Mouse (Mus musculus): ENCODE data around the gene Olfr520.
"Not testable (repeated sequence)": the region's sequence is repeated elsewhere in the genome, so short reads cannot be mapped to it uniquely, and the experiment has no call there.

Gene Olfr520

GRCm38 (mm10) chr7:99711166-99711565, 18.9 kb upstream of the Olfr520 start, which contains the start of gene Slco2b1:
Gene Slco2b1, minus strand, starts transcription at chr7:99711340.
- no peak for DNase-seq (ENCODE audit: extremely low spot score, low read depth, low spot score)

DNA sequence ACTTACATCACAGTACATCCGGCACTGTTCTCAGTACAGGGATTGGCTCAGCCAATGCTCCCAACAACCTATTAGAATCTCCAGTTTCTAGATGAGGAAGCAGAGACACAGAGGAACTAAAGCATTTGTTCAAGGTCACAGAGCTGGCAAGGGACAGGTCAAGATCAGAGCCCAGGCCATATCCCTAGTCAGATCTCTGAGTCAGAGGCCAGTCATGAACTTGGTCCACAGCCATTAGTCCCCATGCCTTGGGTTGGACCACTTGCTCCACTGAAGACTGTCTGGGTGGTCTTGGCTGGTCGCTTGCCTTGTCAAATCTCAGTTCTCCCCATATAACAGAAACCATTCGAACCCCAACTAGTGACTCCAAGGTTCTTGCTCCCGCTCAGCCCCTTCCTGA, 17.6 kb upstream of the Olfr520 start:
- no peak for DNase-seq (ENCODE audit: extremely low spot score, low read depth, low spot score)

DNA sequence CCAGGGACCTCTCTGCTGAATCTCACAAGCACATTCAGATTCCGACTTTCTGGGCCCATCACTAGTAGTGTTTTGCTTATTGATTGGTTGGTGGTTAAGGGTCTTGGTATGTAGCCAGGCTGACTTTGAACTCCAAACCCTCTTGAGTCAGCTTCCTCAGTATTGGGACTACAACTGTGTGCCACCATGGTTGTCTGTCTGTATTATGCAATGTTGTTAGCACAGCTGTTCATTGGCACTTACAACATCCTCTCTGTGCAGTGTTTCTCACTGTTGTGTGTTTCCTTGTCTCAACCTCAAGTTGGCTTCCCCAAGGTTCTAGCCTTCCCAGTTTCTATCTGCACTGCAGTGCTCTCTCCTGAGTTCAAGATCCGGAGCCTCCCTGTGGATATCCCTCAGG, 13.5 kb upstream of the Olfr520 start:
- DNase-seq (ENCODE audit: extremely low spot score, low read depth, low spot score): no peak

DNA sequence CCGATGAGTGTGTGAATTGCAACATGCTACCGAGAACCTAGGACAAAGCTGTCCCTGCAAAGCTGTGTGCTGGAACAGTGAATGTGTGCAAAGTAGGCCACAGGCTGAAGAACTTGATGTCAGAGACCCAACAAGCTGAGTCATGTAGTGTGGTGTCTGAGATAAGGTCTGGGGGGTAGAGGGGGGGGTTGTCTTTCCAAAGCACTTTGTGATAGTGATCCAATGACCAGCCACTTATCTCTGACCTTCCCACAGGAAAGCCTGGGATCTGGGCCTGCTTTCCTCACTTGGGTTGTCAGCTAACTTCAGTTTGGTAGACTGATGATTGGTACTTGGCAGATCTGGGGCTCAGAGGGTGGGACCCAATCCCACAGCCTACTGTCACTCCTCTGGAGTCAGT, 4.5 kb downstream of the Olfr520 start:
- no peak for DNase-seq (ENCODE audit: extremely low spot score, low read depth, low spot score)

- DNase-seq (ENCODE audit: extremely low spot score, low read depth, low spot score): not testable (repeated sequence)
Observed at GRCm38 (mm10) chr7:99735491-99735890, 5.4 kb downstream of the Olfr520 start.

GRCm38 (mm10) chr7:99739276-99739675, 9.2 kb downstream of the Olfr520 start:
- DNase-seq (ENCODE audit: extremely low spot score, low read depth, low spot score): no peak

- no peak for DNase-seq (ENCODE audit: extremely low spot score, low read depth, low spot score)
Observed at GRCm38 (mm10) chr7:99763207-99763606, 33.1 kb downstream of the Olfr520 start, which contains the start of gene Olfr521. Gene Olfr521, plus strand, starts transcription at chr7:99763507.

DNA sequence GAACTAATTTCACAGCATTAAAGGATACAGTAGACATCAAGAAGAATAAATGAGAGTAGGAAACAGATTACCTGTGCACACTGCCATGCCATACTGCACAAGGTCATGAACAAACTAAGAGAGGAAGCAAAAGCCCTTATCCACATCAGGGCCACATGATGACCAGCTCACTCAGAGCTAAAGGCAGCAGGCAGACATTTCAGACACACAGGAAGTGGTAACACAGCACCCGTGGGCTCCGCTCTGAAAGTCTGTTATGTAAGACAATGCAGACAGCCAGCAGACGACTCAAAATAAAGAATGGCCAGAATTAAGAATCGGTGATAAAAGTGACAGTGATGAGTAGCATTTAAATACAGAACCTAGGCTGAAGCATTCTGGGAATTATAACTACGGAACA, 51.3 kb downstream of the Olfr520 start:
- no peak for DNase-seq (ENCODE audit: extremely low spot score, low read depth, low spot score)

- no peak for DNase-seq (ENCODE audit: extremely low spot score, low read depth, low spot score)
Observed at GRCm38 (mm10) chr7:99781916-99782315, 51.8 kb downstream of the Olfr520 start.

- DNase-seq (ENCODE audit: extremely low spot score, low read depth, low spot score): no peak
Observed at GRCm38 (mm10) chr7:99783421-99783820, 53.3 kb downstream of the Olfr520 start.

- DNase-seq (ENCODE audit: extremely low spot score, low read depth, low spot score): no peak
Observed at GRCm38 (mm10) chr7:99785553-99785952, 55.5 kb downstream of the Olfr520 start.

Measured in hindlimb bud, embryonic 11.5 days (tissue).